Mouse (Mus musculus): Measurements from ENCODE around the gene Anapc16.

DNA sequence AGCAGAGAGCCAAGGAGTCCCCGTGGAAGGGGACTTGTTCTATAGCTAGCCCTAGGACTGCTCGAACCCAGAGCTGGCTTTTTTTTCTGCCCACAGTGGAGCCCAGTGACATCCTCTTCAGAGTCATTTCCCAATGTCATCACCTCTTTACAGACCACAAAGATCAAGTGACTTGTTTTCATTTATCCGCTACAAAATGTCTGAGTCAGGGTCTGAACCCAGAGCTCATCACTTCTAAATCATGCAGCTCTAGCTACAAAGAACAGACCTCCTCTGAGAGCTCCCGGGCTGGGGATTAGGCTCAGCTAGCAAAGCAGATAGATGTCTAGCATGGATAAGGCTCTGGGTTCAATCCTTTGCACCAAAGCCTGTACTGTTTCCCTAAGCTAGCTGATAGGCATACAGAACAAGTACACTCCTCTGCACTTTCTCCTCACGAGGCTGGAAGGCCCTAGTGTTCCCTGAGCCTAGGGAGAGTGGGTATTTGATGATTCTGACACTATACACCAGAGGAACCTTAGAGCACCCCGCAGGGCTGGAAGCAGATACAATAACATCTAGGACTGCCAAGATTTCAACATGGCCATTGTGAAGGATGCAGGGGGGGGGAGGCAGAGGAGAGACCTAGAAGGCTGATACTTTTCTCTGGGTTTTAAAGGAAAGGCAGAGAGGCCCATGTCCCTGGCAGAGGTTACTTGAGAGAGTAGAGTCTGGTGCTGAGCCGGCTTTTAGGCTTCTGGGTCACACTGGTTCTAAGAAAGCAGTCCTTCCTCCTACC lies 55.5 kb downstream of the Anapc16 start:
- no peak for TF ChIP-seq CTCF (IDR thresholded peaks at IDR 0.05; ENCODE audit: low read depth, low read length)
- no peak for TF ChIP-seq POLR2A (IDR thresholded peaks at IDR 0.05; ENCODE audit: borderline replicate concordance, low read depth, low read length)

Data from bone marrow macrophage, adult 2 months (primary cell).